Mouse (Mus musculus): ENCODE results near the gene Pip5kl1.

DNA sequence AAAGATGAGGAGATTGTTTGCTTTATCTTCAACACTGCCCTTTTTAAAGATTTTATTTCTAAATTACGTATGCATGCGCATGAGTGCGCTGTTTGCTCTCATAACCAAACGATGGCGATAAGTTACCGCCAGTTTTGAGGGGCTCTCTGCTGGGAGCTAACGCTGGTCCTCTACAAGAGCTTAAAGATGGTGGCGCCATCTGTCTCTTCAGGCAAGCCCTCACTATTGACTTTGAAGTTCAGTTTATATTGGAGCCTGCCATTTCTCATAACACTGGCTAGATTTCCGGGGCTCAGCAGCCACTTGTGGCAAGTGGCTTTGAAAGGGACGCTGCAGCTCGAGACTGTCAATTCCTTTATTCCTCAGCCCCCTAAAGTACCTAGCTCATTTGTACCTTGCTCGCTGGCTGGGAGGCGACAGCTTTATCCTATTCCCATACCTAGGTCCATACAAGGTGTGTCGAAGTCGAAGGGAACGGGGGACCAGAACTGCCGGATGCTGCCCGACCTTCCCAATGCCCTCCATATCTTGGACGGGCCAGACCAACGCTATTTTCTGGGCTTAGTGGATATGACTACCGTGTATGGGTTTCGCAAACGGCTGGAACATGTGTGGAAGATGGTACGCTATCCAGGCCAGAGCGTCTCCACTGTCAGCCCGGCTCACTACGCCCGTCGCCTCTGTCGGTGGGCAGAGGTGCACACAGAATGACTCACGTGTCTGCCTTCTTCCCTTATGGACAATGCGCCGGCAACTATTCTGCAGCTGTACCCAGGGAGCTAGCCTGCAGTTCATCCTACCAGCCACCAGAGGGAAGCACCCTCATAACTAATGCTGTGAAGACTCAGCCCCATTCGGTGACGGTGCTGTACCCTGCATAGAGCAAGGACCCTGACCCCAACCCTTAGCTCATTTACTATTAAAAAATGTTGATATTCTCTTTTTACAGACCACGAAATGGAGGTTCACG, 8.5 kb downstream of the Pip5kl1 start:
- TF ChIP-seq CTCF (IDR thresholded peaks at IDR 0.05; ENCODE audit: low read depth, low read length) (peak; percentile 99), POLR2A (IDR thresholded peaks at IDR 0.05; ENCODE audit: extremely low read depth, insufficient read depth, low read length) (no peak)
